Mouse (Mus musculus) CH12.LX (cell line): Measurements from ENCODE around the gene Son.

Experiments used
- CTCF ChIP-seq, 2 experiments: IDR thresholded peaks in 1 of 2; conservative IDR thresholded peaks in 1 of 2; 2 replicates each; pipeline ENCODE4 v1.5.1; 2011 to 2012; ENCODE audit warnings: low read depth in 2 of 2, low read length in 2 of 2, improper control_type of control experiment in 1 of 2, inconsistent platforms in 1 of 2, mild to moderate bottlenecking in 1 of 2, moderate library complexity in 1 of 2
- E2F4 ChIP-seq: IDR thresholded peaks from 2 replicates; pipeline ENCODE4 v1.6.1; 2011; ENCODE audit warnings: low read depth, low read length, improper control_type of control experiment; ENCODE audit not compliant: insufficient replicate concordance
- KAT2A ChIP-seq: IDR thresholded peaks from 2 replicates; pipeline ENCODE4 v1.6.1; 2012; ENCODE audit warnings: low read length, improper control_type of control experiment, inconsistent platforms; ENCODE audit not compliant: insufficient replicate concordance
- MAFK ChIP-seq: IDR thresholded peaks from 2 replicates; pipeline ENCODE4 v1.6.1; 2011; ENCODE audit warnings: low read length, improper control_type of control experiment; ENCODE audit not compliant: insufficient replicate concordance
- MEF2A ChIP-seq: IDR thresholded peaks from 2 replicates; pipeline ENCODE4 v1.6.1; 2014; ENCODE audit warnings: low read depth, mild to moderate bottlenecking, inconsistent platforms, low read length, improper control_type of control experiment, borderline replicate concordance
- POLR2A ChIP-seq: IDR thresholded peaks from 2 replicates; pipeline ENCODE4 v1.6.1; 2011; ENCODE audit warnings: low read depth, mild to moderate bottlenecking, improper control_type of control experiment, low read length

DNA sequence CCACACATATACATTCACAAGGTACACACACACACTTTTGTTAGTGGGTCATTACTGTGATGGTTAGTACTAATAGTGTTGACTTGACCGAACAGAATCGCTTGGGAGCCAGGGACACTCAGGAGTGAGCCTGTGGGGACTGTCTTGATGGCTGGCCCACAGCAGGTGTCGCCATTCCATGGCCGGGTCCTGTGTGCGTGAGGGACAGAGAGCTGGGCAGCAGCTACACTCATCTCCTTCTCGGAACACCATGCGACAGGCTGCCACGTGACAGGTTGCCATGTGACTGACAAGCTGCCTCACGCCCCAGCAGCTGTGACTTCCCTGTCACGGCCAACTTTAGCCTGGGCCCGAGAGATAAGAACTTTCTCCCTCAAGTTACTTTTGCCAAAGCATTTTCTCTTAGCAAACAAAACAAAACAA, 69.6 kb downstream of the Son start:
- no peak for TF ChIP-seq KAT2A
- no peak for TF ChIP-seq MEF2A
- no peak for TF ChIP-seq MAFK
- TF ChIP-seq POLR2A: no peak
- TF ChIP-seq E2F4: no peak
- no peak for TF ChIP-seq CTCF (conservative IDR thresholded peaks at IDR 0.05 in 1 of 2, IDR thresholded peaks at IDR 0.05 in 1 of 2; ENCODE audit: low read depth in 2 of 2, low read length in 2 of 2)
